Mouse (Mus musculus): ENCODE measurements around the gene Plcd1.

Plcd1 gene

DNA sequence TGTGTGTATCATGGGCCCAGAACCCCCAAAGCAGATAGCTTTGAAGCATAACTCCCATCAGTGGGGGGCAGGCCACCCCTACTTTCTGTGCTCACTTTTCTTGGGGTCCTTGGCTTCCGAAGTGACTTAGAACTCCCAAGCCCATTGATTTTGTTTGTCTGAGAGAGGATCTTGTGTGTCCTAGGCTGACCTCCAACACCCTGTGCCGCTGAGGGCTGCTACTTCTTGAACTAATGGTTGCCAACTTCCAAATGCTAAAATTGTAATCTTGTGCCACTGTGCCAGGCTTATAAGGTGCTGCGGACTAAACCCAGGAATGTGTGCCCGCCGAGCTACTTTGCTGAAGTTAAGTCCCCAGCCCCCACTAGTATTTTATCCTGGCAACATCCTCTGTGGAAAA lies 2.8 kb downstream of the Plcd1 start:
- no peak for DNase-seq

DNA sequence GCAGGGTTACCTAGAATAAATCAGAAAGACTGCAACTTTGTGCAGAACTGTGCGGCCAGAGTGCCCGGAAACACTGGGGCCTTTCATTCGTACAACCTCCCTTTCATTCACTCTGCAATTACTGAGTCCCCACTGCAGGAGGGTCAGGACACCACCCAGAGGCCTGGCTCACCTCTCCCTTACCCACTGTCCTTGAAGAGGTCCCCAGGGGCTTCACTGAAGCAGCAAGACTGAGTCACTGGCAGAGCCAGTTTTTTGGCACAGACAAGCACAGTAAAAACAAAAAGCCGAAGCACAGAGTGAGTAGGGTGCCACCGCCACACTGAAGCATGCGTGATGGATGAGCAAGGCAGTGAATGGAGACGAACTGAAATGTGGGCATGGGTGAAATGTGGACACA lies 3.9 kb downstream of the Plcd1 start:
- DNase-seq = no peak

DNA sequence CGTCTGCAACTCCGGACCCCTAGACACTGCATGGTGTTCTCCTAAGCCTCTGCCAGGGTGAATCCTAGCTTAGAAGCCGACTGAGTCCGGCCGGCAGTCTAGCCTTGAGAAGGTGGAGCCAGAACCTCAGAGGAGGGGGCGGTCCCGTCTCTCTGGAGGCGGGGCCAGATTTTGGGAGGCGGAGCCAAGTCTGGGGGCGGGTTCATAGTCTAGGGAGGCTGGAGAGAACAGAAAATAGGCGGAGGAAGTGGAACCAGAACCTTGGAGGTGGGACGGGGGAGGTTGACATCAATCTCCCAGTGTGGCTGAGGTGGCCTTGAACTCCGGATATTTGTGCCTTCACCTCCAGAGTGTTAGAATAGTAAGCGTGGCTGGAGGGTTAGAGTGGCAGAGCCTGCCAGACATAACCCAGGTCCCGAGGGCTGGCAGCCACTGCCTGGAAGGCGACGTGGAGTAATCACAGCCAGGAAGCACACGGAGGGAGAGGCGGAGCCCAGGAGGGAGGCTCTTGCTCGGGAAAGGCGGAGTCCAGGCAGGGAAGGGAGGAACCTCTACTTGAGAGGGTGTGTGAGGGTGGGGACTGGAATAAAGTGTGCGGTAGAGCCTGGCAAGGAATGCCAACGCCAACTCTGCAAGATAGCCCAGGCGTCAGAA lies 5.0 kb downstream of the Plcd1 start:
- peak; percentile 79 for DNase-seq

DNA sequence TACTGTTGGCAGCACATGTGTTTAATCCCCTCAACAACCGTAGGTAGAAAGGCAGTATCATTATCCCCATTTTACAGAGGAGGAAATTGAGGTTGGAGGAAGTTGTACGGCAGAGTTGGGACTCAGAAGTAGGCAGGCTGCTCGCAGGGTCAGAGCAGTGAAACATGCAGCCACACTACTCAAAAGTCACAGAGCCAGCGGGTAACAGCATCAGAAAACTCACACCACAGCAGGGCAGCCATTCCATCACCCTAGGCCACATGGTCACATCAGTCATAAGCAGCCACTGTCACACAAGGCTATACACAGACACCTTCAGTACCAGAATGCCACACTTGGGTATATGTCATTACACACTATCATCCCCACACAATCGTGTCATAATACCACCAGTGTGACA lies 6.0 kb downstream of the Plcd1 start:
- no peak for DNase-seq

DNA sequence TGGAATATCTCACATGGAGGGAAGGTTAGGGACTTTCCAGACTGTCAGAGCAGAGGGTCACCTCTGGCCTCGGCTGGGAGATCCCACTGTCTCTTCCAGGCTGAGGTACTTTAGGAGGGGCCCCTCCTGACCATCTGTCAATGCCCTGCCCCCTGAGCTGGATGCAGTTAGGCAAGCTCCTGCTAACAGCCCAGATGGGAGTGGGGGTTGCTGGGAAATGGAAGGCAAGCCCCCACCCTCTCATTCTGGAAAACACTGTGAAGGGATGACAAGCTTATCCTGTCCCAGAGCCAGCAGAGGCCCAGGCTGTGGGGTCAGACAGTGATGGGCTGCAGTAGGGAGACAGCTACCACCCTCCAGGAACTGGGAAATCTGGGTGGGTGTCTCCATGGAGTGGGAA lies 6.9 kb downstream of the Plcd1 start:
- DNase-seq = no peak

DNA sequence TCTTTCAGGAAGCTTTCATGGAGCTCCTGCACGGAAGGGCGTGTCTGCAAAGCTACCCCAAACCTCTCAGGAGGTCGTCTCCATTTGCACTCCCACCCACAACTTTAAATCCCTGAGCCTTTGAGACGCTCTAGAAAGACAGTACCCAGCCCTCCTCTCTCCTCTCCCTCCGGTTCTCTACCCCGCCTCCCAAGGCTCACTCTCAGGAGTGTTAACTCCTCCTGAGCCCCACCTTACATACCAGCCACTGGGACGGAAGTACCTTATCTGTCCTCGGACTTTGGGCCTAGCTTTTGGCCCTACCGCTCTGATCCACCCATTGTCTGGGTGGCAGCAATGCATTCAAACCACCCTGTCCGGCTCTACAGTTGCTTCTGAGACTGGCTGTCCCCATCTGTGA lies 9.3 kb downstream of the Plcd1 start:
- DNase-seq = no peak

DNA sequence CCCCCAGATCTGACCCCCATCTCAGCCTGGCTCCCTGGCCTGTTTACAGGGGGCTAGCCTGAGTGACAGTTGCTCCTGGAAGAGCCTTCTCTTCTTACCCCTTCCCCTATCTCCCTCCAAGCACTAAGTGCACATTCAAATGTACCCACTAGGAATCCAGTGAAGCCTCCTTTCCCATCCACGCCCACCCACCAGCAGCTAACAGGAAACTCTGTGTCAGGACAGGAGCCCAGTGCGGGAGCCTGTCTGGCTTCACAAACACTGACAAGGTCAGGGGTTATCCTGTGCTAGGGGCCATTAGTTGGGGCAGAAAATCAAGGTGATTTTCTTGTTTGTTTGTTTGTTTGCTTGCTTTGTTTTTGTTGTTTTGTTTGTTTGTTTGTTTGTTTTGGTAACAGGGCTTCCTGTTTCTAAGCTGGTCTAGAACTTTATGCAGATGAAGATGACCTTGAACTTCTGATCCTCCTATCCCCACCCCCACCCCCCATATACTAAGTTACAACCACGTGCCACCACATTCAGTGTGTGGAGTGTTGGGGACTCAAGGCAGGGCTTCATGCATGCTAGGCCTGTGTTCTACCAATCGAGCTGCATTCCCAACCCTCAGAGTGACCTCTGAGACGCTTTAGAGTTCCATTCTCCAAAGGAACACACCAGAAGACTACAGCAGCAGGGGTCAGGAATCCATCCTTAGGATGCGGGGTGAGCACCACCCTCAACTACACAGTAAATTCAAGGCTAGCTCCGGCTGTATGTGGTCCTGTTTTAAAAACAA lies 10.5 kb downstream of the Plcd1 start:
- no peak for DNase-seq

DNA sequence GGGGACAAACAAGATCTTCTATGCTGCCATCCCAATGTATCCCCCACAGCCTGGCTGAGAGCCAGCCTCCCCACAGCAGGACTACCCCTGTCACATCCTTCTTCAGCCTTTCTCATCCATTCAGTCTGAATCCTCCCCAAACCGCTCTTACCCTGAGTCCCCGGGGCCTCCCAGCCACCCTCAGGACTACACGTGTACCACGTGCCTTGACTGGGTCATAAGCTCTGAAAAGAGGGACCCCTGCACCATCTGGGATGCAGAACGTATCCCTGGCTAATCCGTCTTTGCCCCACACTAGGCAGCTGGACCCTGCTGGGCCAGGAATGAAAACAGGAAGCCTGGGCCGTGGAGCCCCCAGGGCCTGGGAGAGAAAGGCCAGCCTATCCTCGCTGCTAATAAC lies 11.3 kb downstream of the Plcd1 start:
- DNase-seq = no peak

DNA sequence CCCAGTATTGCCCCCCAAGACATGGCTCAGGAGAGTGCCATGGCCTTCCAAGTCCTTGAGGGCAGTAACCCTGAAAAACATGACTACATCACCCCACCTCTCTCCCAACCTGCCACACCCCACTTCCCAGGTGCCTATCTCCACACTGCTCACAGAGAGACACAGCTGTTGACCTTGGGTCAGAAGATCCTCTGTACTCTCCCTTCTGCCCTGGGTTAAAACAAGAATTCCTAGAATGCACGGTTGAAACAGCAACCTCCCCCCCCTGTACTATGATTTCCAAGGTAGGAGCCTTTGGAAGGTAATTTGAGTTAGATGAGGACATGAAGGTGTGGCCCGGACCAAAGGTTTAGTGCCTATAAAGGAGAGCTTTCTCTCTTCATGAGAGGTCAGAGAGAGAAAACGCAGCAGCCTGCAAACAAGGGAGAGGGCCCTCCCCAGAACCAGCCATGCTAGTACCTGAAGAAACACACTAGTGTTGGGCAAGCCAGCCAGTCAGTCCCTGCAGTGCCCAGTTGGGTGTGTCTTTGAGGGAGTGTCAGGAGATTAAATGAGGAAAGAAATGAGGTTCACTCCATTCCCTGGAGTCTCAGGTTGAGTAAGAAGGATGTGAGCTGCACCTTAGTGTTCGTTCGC lies 13.1 kb downstream of the Plcd1 start:
- no peak for DNase-seq

DNA sequence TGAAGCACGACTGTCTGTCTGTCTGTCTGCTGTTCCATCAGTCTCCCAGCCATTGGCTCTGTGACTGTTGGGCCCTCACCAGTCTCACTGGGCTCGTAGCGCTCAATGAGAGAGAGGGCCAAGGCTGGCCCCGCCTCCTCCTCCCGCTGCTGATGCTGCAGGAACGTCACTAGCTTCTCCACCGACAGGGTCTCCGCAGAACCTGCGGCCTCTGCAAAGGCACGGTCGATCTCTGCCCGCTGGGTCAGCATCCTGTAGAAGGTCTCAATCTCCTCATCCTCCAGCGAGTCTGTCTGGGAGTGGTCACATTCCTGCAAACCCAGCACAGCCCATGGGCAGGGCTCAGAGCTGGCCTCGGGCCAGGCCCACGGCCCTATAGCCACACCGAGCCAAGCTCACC lies 17.6 kb downstream of the Plcd1 start:
- no peak for DNase-seq

DNA sequence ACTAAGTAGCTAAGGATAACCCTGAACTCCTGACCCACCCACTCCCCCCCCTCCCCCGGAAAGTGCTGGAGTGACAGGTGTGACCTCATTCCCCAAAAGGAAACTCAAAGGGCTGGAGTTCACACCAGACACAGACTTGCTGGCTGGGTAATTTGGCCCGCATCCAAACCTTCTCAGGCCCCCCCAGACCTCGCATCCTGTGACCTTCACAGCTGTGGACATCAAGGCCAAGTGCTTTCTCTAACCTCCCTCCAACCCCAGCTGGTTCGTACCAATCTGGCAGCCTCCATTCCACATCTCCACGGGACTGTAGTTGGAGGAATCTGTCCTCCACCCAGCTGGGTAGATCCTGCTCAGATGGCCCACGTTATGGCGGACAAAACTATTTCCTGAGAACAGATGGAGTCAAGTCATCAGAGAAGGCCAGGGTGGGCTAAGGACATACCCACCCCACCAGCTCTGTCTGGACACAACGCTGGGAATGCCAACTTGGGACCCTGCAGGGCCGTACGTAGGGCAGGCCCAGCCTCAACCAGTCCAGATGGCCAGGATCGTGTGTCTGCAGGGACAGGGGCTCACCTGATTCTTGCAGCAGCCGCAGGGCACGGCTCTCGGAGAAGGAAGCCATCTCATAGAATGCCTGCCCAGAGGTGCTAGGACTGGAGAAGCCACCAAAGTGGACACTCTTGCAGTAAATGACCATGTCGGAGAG lies 20.0 kb downstream of the Plcd1 start:
- no peak for DNase-seq

DNA sequence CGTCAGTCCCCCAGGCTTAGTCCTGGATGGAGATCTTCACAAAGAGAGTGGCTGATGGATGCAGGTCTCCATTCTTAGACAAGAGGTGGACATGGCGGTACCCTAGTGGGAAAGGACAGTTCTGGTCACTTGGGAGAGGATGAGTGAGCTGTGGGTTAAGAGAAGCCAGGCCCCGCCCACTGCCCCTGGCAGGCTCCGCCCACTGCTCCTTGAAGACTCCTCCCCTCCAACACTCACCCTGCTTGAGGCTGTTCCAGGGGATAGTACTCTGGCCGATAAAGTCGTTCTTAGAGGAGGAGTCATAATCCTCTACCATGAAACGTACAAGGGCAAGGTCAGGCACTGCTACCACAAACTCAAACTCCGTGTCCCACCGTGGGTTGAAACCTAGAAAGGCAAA lies 21.5 kb downstream of the Plcd1 start:
- DNase-seq = no peak

DNA sequence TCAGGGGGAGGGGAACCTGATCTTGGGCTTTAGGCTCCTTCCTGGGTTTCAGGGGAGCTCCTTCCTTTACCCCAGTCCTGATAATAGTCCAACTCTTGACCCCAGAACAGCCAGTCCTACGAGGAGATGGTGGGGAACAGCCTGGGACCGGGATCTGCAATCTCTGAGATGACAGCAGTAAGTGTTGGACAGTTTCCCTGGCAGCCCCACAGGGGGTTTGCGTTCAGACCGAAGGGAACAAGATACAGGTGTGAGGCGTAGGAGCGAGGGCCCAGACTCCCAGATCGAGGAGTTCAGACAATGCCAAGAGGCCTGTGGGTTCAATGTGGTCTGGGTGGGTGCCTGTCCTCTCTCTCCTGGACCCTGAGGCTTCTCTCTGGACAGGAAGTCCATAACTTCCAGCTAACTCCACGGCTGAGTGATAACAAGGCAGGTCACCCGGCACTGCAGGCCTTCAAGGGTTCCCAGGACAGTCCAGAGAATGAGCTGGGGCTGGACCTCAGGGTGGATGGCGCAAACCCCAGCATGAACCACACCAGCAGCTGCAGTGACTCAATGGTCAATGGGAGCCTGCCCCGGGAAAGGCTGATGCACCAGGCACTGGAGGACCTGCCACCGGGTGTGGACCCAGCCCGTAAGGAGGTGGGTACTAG lies 23.0 kb downstream of the Plcd1 start:
- DNase-seq = no peak

DNA sequence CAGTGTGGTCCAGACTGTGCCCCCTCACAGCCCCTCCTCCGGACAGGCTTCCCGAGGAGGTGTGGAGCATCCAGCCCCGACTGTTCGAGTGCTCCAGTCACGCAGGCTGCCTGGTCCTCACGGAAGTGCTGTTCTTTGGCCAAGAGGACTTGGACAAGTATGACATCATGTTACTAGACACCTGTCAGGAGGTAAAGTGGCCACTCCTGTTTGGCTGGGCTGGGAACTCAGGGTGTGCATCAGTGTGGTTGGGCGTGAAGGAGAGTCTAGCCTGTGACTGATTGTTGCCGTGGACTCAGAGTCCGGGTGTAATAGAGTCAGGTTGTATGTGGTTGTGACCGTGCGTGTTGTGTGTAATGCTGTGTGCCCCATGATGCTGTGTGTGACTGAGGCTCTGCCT lies 25.0 kb downstream of the Plcd1 start:
- DNase-seq = no peak

DNA sequence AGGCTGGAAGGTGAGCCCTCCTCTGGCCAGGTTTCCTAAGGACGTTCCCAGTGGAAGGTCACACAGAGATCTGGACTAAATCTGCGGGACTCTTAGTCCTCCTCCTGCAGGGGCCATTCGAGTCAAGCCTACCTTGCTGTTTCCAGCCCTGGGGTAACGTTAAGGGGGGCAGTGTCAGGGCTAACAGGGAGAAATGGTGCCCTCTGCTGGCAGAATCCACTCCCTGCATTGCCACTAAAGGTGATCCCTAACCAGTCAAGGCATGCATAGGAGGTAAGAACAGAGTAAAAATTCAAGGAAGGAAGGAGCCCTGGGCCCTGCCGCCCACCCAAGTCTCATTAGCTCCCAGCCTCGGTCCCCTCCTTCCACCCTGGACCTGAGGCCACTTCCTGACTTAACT lies 25.7 kb downstream of the Plcd1 start:
- DNase-seq = peak; percentile 72

DNA sequence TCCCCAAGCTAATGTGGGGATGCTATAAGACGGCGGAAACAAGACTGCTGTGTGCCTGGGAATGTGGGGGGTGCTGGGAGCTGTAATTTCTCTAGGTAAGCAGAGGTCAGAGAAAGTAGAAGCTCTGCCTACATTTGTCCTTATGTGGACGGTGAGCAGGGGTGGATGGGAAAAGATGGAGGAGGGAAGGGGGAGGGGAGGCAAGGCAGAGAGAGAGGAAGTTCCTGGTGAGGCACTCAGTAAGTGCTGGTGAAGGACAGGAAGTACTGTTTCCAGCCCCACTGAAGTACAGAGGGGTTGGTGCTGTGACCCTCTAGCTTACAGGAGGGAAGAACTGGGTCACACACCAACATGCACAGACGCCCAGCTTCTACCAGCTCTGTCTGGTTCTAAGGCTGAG lies 29.0 kb downstream of the Plcd1 start:
- DNase-seq = no peak

DNA sequence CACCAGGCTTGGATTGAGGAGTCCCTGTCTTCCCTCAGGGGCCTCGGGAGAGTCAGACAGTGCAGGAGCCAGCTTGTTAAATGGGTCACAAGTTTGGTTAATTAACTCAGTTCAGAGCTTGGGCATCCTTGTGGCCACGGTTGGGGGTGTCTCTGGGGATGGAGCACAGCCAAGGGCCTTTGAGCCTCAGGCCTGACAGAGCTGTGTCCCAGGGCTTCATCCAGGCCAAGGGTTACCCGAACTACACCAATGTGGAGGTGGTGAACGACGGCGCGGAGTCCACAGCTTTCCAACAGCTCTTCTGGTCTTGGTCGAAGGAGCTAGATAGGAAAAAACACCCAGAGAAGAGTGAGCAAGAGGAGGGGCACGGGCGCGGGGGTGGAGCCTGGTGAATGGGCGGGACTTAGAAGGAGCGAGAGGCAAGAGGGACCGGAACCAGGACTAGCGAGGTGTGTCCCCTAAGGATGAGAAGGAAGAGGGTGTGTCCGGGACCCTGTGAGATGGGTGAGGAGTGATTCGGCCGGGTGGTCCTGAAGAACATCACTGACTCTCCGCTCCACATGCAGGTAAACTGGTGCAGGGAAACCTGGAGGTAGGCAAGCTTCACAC lies 30.2 kb downstream of the Plcd1 start:
- no peak for DNase-seq

DNA sequence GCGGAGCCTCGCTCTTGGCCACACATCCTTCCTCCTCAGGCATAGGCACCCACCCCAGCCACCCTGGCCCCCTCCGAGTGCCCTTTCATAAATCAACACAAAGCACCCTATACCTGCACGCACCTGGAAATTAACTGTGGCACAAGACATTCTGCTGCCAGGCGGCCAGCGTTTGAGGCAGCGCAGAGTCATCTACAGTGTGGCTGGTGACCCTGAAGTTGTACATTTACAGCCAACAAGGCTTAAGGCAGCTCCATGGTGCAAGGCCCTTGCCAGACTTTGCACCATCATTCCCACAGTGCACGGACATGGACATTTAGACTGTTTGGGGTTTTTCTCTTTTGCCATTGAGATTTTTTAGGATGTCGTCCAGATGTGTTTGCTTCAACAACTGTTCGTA lies 32.6 kb downstream of the Plcd1 start:
- no peak for DNase-seq

DNA sequence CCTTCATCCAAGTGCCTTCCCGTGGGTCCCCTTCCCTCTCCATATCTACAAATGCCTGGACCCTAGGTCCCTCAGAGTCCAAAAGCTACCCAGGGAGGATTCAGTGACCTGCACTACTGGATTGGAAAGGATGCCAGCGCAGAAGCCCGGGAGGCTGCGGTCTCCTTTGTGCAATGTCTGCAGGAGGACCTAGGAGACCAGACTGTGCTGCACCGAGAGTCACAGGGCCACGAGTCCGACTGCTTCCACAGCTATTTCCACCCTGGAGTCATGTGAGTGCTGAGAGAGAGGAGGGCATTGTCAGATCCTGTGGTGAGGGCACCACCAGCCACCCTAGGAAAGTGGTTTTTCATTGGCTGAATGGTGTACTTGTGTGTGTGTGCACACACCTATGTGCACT lies 35.1 kb downstream of the Plcd1 start:
- no peak for DNase-seq

DNA sequence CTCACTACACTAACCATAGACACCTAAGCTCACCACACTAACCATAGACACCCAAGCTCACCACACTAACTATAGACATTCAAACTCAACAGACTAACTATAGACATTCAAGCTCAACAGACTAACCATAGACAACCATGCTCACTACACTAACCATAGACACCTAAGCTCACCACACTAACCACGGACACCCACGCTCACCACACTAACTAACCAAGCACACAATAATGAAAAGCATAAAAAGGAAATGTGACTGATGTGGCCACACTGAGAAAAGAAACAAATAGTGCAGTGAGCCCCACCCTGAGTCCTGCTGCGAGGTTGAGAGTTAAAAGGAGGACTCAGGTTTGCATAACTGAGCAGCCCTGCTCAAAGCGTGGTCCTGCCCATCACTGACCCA lies 38.0 kb downstream of the Plcd1 start:
- no peak for DNase-seq

DNA sequence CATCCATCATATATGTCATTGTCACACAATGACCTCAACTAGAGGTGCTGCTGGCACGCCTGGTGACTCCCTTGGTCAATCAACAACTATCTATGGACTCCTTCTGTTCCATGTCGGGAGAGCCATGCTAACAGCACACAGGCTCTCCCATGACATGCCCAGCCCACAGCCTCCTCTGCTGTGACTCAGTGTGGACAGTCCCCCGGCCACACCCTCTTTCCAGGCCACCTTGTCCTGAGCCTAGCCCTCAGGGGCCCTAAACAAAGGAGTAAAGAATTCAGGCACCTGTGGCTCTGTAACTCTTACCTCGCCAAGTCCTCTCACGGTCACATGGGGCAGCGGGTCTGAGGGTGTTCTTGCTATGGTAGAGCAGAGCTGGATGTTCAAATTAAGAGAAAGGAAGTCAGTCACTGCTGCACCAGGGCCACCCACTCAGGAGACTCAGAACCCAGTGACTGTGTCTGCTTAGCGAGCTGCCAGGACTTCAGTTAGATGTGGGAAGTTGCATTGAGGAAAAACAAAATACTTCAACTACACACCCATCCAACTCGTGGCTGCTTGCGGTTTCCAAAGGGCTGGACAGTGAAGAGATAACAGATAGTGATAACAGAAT lies 39.2 kb downstream of the Plcd1 start:
- DNase-seq = no peak

All from layer of hippocampus, adult 9-11 months (tissue).